Mouse (Mus musculus) midbrain, embryonic 14.5 days (tissue): ENCODE measurements around the gene Ptgir. TPM values are rescaled to one million over a fixed set of nuclear protein-coding genes. Genes with fewer than 3 reads are reported as not detected.

Experiments used
- ATAC-seq: fragments of 200-750 bp; cut with Nextera tagmentation; 2 replicates; pipeline ENCODE4 v1.8.0; 2017; ENCODE audit warnings: moderate number of reproducible peaks, moderate library complexity; ENCODE audit not compliant: low FRiP score, low TSS enrichment
- DNase-seq: peaks from one replicate; pipeline ENCODE4 v3.0.0-alpha.2; 2015
- H3K27ac ChIP-seq: fragments of 300-500 bp; sonication (generic); replicated peaks from 2 replicates; pipeline ENCODE4 v1.5.1; 2014; ENCODE audit warnings: mild to moderate bottlenecking, low read depth, low read length, moderate library complexity
- H3K27me3 ChIP-seq: fragments of 300-500 bp; sonication (generic); 2 replicates; pipeline ENCODE4 v1.6.1; 2014; ENCODE audit warnings: low read length, control low read depth, mixed read lengths; ENCODE audit not compliant: control insufficient read depth, insufficient read depth
- H3K36me3 ChIP-seq: fragments of 300-500 bp; sonication (generic); 2 replicates; pipeline ENCODE4 v1.6.1; 2014; ENCODE audit warnings: low read length, control low read depth; ENCODE audit not compliant: control insufficient read depth, insufficient read depth
- H3K4me1 ChIP-seq: fragments of 300-500 bp; sonication (generic); 2 replicates; pipeline ENCODE4 v1.6.1; 2014; ENCODE audit warnings: mild to moderate bottlenecking, antibody characterized with exemption, low read length, control low read depth; ENCODE audit not compliant: control insufficient read depth, insufficient read depth
- H3K4me2 ChIP-seq: fragments of 300-500 bp; sonication (generic); 2 replicates; pipeline ENCODE4 v1.6.1; 2014; ENCODE audit warnings: mild to moderate bottlenecking, low read length, moderate library complexity
- H3K4me3 ChIP-seq: fragments of 300-500 bp; sonication (generic); replicated peaks from 2 replicates; pipeline ENCODE4 v1.5.1; 2014; ENCODE audit warnings: low read depth, low read length
- H3K9ac ChIP-seq: fragments of 300-500 bp; sonication (generic); replicated peaks from 2 replicates; pipeline ENCODE4 v1.6.1; 2014; ENCODE audit warnings: mild to moderate bottlenecking, low read length, moderate library complexity
- H3K9me3 ChIP-seq: fragments of 300-500 bp; sonication (generic); 2 replicates; pipeline ENCODE4 v1.6.1; 2016; ENCODE audit warnings: low read length, control low read depth, mixed read lengths; ENCODE audit not compliant: control insufficient read depth
- WGBS: fragments of 180-500 bp; shearing (Covaris S2); extraction: QIAGEN DNeasy Blood & Tissue Kit; methylation state at CpG from one replicate; pipeline ENCODE4 v1.1.7; 2014; 5-methylcytosine and 5-hydroxymethylcytosine counted together
- polyA plus RNA-seq: library from polyadenylated mRNA; unstranded; fragments of >200 nt; fragmentation: Nextera tagmentation; extraction: Ambion mirVana; gene quantifications from 2 replicates; pipeline ENCODE4 v1.2.1, GENCODE M21; 2014

The Ptgir gene
- polyA plus RNA-seq, 1 experiment from 2014 or later = 0.16 TPM

DNA sequence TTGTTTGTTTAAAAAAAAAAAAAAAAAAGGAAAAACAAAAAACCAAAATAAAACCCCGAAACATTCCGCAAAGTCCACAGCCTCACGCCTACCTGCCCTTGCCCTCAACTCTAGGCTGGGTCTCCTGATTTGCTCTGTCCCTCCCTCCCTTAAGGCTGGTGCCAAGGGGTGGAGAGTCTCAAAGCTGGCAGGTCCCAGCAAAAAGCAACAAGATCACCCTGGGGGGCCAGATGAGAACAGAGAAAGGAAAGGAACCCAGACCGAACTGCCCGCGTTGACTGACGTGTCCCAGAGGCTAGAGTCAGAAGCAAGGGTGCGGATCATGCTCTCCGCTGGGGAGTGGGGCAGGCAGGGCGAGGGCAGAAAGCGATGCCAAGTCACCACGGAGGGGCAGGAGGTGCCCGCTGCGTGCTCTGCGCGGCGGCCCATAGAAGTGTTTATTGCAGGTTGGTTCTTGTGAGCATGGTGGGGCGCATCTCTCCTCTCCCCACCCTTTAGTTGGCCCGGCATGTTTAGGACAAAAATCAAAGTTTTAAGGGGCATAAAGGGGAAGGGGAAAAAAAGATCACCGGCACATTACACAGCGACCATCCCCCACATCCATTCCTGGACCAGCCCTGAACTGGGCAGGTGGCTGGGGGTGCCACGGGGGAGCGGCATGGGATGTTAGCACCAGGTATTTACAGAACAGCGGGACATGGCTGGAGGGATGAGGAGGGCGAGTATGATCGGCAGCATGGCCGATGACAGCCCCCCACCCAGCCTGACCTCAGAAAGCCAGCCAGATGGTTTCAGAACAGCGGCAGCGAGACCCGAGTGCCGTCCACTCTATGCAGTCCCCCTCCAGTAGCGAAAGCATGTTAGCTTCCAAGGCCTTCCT lies 9.4 kb downstream of the Ptgir start:
- Histone ChIP-seq H3K36me3 (peaks cover 70% of the 10 kb centered on the region), H3K9me3 (no peaks in the 10 kb centered on the region), H3K4me2 (no peak overlapping the region), H3K9ac (no peak overlapping the region), H3K4me3 (no peak overlapping the region), H3K27me3 (no peaks in the 10 kb centered on the region), H3K4me1 (peaks cover 16% of the 10 kb centered on the region), H3K27ac (no peak overlapping the region)
- DNase-seq (no peak), ATAC-seq (no peak)
- WGBS = 94% methylated on average over 32 of the region's 32 CpGs

DNA sequence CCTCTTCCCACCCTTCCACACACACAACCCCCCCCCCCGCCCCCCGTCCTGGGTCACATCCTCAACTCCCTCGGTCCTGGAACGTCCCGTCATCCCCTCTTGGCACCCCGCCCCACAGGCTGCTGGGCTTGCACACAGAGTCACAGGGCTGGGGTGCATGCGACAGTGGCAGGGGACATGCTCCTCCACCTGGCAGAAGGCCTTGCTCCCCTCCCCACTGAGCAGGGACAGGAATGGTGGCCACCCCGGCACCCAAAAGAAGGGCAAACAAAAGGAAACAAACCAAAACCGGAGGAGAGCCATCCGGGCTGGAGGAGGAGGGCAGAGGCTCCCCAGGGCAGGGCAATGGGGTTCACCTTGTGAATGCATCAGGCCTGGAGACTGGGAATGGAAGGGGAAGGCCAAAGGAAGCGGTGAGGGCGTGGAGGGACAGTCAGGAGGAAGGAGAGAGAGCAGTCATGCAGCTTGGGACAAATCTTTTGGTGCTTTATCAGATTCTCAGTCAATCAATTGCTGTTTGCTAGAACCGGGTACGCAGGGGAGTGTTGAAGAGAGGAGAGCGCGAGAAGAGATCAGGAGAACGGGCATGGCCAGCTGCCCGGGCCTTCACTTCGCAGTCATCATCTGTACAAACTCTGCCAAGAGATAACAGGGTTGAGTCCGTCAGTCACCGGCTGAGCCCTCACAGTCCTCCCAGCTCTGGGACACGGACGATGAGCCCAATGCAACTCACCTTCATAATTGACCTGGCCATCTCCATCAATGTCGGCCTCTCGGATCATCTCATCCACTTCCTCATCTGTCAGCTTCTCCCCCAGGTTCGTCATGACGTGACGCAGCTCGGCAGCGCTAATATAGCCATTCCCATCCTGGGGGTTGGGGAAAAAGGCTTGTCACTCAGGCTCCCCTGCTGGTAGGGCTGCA lies 10.3 kb downstream of the Ptgir start:
- Histone ChIP-seq H3K27me3 (no peaks in the 10 kb centered on the region), H3K9ac (no peak overlapping the region), H3K36me3 (peaks cover 74% of the 10 kb centered on the region), H3K4me3 (no peak overlapping the region), H3K27ac (no peak overlapping the region), H3K4me2 (no peak overlapping the region), H3K9me3 (no peaks in the 10 kb centered on the region), H3K4me1 (peaks cover 25% of the 10 kb centered on the region)
- 85% methylated on average over 30 of the region's 30 CpGs for WGBS
- ATAC-seq (no peak), DNase-seq (no peak)

DNA sequence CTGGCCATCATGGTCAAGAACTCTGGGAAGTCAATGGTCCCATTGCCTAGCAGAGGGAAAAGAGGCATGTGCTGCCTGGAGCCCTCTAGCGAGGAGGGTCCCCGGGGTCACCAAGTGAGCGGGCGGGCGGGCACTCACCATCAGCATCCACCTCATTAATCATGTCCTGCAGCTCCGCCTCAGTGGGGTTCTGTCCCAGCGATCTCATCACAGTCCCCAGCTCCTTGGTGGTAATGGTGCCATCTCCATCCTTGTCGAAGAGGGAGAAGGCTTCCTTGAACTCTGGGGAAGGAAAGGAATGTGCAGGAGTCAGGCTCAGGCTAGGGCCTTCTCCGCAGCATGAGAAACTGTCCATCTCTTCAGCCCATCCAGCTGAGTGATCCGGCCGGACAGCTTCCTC lies 11.2 kb downstream of the Ptgir start:
- Histone ChIP-seq H3K4me1 (peaks cover 32% of the 10 kb centered on the region), H3K36me3 (peaks cover 75% of the 10 kb centered on the region)

GRCm38 (mm10) chr7:16918014-16918413 lies 11.7 kb downstream of the Ptgir start:
- H3K4me3 ChIP-seq = no peak overlapping the region
- peaks cover 32% of the 10 kb centered on the region for H3K4me1 ChIP-seq
- ATAC-seq (no peak), DNase-seq (no peak)
- H3K27me3 ChIP-seq = no peaks in the 10 kb centered on the region
- H3K4me2 ChIP-seq = no peak overlapping the region
- WGBS = 76% methylated on average over 9 of the region's 9 CpGs
- no peaks in the 10 kb centered on the region for H3K9me3 ChIP-seq
- H3K9ac ChIP-seq = no peak overlapping the region
- H3K36me3 ChIP-seq = peaks cover 74% of the 10 kb centered on the region
- H3K27ac ChIP-seq = no peak overlapping the region

More for the DNA sequence above, 11.2 kb downstream of the Ptgir start:
- Histone ChIP-seq H3K9ac (no peak overlapping the region), H3K9me3 (no peaks in the 10 kb centered on the region), H3K4me2 (no peak overlapping the region), H3K27me3 (no peaks in the 10 kb centered on the region), H3K4me3 (no peak overlapping the region), H3K27ac (no peak overlapping the region)
- DNase-seq = no peak
- WGBS = 83% methylated on average over 11 of the region's 11 CpGs
- no peak for ATAC-seq

- no peak for ATAC-seq
- Histone ChIP-seq H3K4me2 (no peak overlapping the region), H3K9ac (no peak overlapping the region), H3K27me3 (no peaks in the 10 kb centered on the region), H3K9me3 (no peaks in the 10 kb centered on the region), H3K4me1 (peaks cover 32% of the 10 kb centered on the region), H3K36me3 (peaks cover 69% of the 10 kb centered on the region), H3K4me3 (no peak overlapping the region), H3K27ac (no peak overlapping the region)
- WGBS = 85% methylated on average over 3 of the region's 3 CpGs
- no peak for DNase-seq
These were observed 12.4 kb downstream of the Ptgir start for GRCm38 (mm10) chr7:16918670-16919069.

DNA sequence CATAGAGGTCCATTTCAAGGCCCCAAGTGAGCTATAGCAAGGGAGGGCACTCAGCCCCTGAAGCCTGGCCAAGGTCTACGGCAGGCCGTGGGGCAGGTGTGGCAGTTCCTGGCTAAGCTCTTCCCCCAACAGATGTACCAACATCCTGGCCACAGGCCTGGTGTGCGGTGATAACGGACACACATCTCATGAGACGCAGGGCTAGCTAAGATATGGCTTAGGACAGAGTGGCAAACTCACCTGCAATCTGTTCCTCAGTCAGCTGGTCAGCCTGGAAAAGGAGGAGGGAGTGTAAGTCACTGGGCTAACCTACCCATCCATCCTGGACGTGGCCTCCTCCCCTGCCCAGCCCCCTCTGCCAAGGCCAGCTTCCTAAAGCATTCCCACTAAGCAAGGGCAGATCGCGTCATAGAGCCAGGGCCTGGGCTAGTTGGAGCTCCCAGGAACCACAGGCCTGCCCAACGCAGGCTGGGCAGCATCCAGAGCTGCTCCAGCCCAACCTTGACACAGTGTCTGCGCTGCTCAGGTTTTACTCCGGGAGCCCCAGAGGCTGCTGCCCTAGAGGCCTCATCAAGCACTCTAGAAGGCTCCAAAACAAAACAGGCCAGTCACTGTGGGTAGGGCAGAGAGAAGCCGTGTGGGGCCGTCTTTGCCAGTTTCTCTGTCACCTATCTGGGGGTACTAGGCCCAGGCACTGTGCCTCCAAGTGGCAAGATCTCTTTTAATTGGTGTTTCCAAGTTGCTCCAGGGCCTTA lies 13.3 kb downstream of the Ptgir start:
- Histone ChIP-seq H3K27me3 (no peaks in the 10 kb centered on the region), H3K36me3 (peaks cover 61% of the 10 kb centered on the region), H3K27ac (peak overlapping the region; percentile 20; the same call in 1 of the 2 replicates), H3K9me3 (no peaks in the 10 kb centered on the region), H3K4me1 (peaks cover 32% of the 10 kb centered on the region), H3K4me2 (peak overlapping the region; percentile 98), H3K4me3 (no peak overlapping the region; the same call in 1 of the 2 replicates), H3K9ac (peak overlapping the region; percentile 40)
- DNase-seq (no peak), ATAC-seq (no peak)
- WGBS = 86% methylated on average over 13 of the region's 13 CpGs

- Histone ChIP-seq H3K27me3 (no peaks in the 10 kb centered on the region), H3K27ac (peak overlapping the region; percentile 20; the same call in 1 of the 2 replicates), H3K4me2 (peak overlapping the region; percentile 98), H3K4me1 (peaks cover 32% of the 10 kb centered on the region), H3K4me3 (no peak overlapping the region; the same call in 1 of the 2 replicates), H3K9me3 (no peaks in the 10 kb centered on the region), H3K9ac (peak overlapping the region; percentile 40; the same call in 1 of the 2 replicates), H3K36me3 (peaks cover 56% of the 10 kb centered on the region)
- no peak for DNase-seq
- ATAC-seq = no peak
- 81% methylated on average over 7 of the region's 7 CpGs for whole genome bisulfite sequencing
These were observed 13.9 kb downstream of the Ptgir start for GRCm38 (mm10) chr7:16920150-16920579.
